Mouse (Mus musculus): Measurements from ENCODE around the gene Rplp2. TPM values are rescaled to one million over a fixed set of nuclear protein-coding genes. Genes with fewer than 3 reads are reported as not detected.

Gene Rplp2
- 1,000 to 10,000 TPM; 1,146 to 1,432 TPM for total RNA-seq (2023)

GRCm38 (mm10) chr7:141447110-141447991 lies at the start of gene Rplp2:
Gene Rplp2, plus strand, starts transcription at chr7:141447370.

GRCm38 (mm10) chr7:141413809-141414584 lies 33.2 kb upstream of the Rplp2 start, which contains the start of gene Gatd1:
Gene Gatd1, minus strand, starts transcription at chr7:141414136.

DNA sequence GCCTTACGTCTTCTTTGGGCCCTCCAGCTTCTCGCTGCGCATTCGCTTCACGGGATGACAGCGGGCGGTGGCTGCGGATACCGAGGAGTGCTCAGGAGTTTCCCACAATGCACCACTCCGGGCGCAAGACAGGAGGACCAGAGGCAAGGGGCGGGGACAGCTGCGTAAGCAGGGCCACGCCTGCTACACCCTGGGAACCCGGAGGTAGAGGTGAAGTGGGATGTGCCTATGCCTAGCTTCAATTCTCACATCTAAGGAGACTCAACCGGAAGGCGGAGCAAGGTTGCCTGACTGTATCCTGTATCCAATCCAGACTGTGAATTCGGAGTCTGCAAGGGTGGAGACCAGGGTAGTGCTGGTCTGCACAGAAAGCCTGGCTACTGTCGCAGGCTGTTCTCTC lies 17.9 kb upstream of the Rplp2 start, which contains the start of gene Cend1:
Gene Cend1 (minus strand): TSS at position 182 of the 400 bp plus-strand sequence.

GRCm38 (mm10) chr7:141437178-141438120 lies 9.7 kb upstream of the Rplp2 start, which contains the start of gene Slc25a22:
Gene Slc25a22, minus strand, starts transcription at chr7:141437892.

GRCm38 (mm10) chr7:141443828-141444237 lies 3.3 kb upstream of the Rplp2 start, which contains the start of gene Pidd1:
Gene Pidd1, minus strand, starts transcription at chr7:141444025.

DNA sequence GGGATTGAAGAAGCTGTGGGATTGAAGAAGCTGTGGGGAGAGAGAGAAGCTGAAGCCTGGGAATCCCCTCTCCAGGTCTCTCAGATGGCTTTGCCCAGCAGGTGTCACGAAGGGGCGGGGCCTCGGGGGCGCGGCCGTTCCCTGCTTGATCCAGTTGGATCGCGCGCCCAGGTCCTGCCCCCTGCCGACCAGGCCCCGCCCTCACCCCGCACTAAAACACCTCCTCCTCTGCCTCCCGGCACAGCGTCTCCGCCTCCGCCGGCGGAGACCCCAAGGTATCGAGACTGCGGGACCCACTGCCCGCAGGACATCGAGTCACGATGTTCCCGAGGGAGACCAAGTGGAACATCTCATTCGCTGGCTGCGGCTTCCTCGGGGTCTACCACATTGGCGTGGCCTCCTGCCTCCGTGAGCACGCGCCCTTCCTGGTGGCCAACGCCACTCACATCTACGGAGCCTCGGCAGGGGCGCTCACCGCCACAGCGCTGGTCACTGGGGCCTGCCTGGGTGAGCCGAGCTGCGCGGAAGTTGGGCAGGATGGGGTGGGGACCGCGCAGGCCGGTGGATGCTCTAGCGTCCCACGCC lies 7.9 kb downstream of the Rplp2 start, which contains the start of gene Pnpla2:
Gene Pnpla2 (plus strand): TSS at position 232 of the 585 bp plus-strand sequence.

DNA sequence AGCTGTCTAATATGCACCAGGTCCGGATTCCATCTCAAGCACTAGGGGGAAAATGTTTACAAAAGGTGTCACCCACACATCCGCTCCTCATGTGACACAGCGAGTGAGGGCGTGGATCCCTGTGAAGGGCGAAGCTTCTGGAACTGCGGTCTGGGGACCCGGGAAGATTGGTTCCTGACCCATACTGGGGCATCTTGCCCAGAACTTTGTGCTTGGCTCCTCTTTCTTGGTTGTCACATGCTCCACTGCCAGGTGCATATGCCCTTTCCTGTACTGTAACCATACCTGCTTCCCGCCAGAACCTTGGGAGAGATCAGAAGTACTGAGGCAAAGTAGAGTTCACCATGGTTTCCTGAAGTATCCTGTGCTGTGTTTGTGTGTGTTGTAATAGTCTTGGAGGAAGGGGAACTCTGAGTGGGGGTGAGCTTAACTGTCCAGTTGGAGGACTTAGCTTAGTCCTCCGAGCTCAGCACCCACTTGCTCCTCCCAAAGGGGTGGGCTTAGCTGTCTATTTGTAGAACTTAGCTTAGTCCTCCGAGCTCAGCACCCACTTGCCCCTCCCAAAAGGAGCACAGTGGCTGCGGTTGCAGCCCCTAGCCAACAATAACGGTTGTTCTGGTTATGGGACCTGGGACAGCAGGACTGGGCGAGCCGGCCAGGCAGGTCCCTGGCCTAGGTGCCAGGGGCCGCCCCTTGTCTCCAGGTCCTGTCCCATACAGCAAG lies 13.4 kb downstream of the Rplp2 start, which contains the start of gene Cracr2b:
Gene Cracr2b (plus strand): TSS at position 704 of the 723 bp plus-strand sequence.

DNA sequence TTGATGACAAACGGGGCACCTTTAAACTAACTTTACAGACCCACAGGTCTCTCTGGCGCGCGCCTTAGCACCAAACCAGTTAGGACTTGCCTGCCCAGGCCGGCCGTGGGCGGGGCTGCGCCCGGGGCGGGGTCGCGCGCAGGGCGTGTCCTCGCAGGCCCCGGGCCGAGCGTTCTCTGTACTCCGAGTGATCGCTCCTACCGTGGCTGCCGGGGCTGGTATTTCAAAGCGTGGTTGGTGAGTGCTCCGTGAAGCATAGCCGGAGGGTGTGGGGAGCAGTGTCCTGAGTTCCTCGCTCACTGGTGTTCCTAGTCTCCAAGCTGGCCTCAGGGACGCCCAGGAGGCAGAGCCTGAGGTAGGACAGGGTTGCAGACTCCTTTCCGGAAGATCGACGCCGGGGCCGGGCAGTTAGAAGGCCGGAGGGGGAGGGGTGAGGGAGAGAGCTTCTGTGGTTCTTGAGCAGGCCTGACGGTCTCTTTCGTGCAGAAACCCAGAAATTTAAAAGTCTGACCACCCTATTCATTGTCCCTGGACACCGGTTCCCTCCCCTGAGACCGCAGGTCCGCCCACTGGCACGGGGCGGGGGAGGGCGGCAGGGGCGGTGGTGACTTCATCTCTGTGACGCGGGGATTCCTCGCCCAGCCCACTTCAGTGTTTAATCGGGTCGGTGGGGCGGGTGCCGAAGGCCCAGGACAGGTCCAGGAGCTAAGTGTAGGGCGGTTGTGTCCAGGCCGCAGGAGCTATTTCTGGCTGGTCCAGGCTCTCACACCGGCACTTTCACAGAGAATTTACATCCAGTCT lies 20.3 kb downstream of the Rplp2 start, which contains the start of gene Cd151:
Gene Cd151 (plus strand): TSS at position 163 of the 801 bp plus-strand sequence.

GRCm38 (mm10) chr7:141475011-141475804 lies 28.0 kb downstream of the Rplp2 start, which contains the start of the genes Polr2l and Tspan4:
Gene Polr2l, minus strand, starts transcription at chr7:141475132.
Gene Tspan4, plus strand, starts transcription at chr7:141475240.

Other genes with a start within 250 kb of the Rplp2 start
- gene Lmntd2, start 233.3 kb upstream of the Rplp2 start, total RNA-seq (2023), result not detected
- 1 to 10 TPM; 1.8 to 2.8 TPM for gene Rassf7, start 231.5 kb upstream of the Rplp2 start, total RNA-seq (2023)
- gene Phrf1, start 218.6 kb upstream of the Rplp2 start, total RNA-seq (2023), result 100 to 1,000 TPM; 109 to 116 TPM
- gene Irf7, start 180.9 kb upstream of the Rplp2 start, total RNA-seq (2023), result 100 to 1,000 TPM; 105 to 145 TPM
- gene Cdhr5, start 170.6 kb upstream of the Rplp2 start, total RNA-seq (2023), result not detected
- not detected for gene Sct, start 168.2 kb upstream of the Rplp2 start, total RNA-seq (2023)
- gene Drd4, start 155.4 kb upstream of the Rplp2 start, total RNA-seq (2023), result not detected
- 10 to 100 TPM; 30.2 to 30.5 TPM for gene Deaf1, start 119.7 kb upstream of the Rplp2 start, total RNA-seq (2023)
- gene Tmem80, start 119.6 kb upstream of the Rplp2 start, total RNA-seq (2023), result 1 to 10 TPM; 5.4 to 7.1 TPM
- not detected for gene Eps8l2, start 108.5 kb upstream of the Rplp2 start, total RNA-seq (2023)
- gene Taldo1, start 55.2 kb upstream of the Rplp2 start, total RNA-seq (2023), result 100 to 1,000 TPM; 469 to 488 TPM
- gene Gatd1, start 33.2 kb upstream of the Rplp2 start, total RNA-seq (2023), result 10 to 100 TPM; 28.9 to 32.7 TPM
- not detected for gene Cend1, start 17.9 kb upstream of the Rplp2 start, total RNA-seq (2023)
- 10 to 100 TPM; 34.3 to 35.9 TPM for gene Slc25a22, start 9.5 kb upstream of the Rplp2 start, total RNA-seq (2023)
- 1 to 10 TPM; 2.6 to 3.8 TPM for gene Pidd1, start 3.3 kb upstream of the Rplp2 start, total RNA-seq (2023)
- gene Pnpla2, start 7.8 kb downstream of the Rplp2 start, total RNA-seq (2023), result 100 to 1,000 TPM; 126 to 136 TPM
- 10 to 100 TPM; 15.0 to 17.3 TPM for gene Cracr2b, start 13.7 kb downstream of the Rplp2 start, total RNA-seq (2023)
- gene Cd151, start 20.0 kb downstream of the Rplp2 start, total RNA-seq (2023), result 10 to 100 TPM; 17.8 to 21.7 TPM
- 10 to 100 TPM; 16.3 to 17.3 TPM for gene Polr2l, start 27.8 kb downstream of the Rplp2 start, total RNA-seq (2023)
- 10 to 100 TPM; 34.5 to 39.3 TPM for gene Tspan4, start 27.9 kb downstream of the Rplp2 start, total RNA-seq (2023)
- 10 to 100 TPM; 31.4 to 38.5 TPM for gene Chid1, start 92.5 kb downstream of the Rplp2 start, total RNA-seq (2023)
- gene Ap2a2, start 114.8 kb downstream of the Rplp2 start, total RNA-seq (2023), result 100 to 1,000 TPM; 129 to 148 TPM
- gene Muc6, start 207.9 kb downstream of the Rplp2 start, total RNA-seq (2023), result not detected
- under 1 TPM; 0.63 to 0.70 TPM for gene Muc2, start 243.0 kb downstream of the Rplp2 start, total RNA-seq (2023)